Mouse (Mus musculus) thymus, adult 18-20 months (tissue): ENCODE data around the gene Olfr366.
"Not testable (repeated sequence)": the region's sequence is repeated elsewhere in the genome, so short reads cannot be mapped to it uniquely, and the experiment has no call there.

Source experiments
- DNase-seq, 2 experiments: peaks; one replicate each; pipeline ENCODE4 v3.0.0; 2022; ENCODE audit warnings: mixed read lengths in 2 of 2

Gene Olfr366

GRCm38 (mm10) chr2:37211274-37211673 lies at the start of gene Olfr366:
TSS of gene Olfr366 (plus strand) at chr2:37211574.
- DNase-seq: no peak

DNA sequence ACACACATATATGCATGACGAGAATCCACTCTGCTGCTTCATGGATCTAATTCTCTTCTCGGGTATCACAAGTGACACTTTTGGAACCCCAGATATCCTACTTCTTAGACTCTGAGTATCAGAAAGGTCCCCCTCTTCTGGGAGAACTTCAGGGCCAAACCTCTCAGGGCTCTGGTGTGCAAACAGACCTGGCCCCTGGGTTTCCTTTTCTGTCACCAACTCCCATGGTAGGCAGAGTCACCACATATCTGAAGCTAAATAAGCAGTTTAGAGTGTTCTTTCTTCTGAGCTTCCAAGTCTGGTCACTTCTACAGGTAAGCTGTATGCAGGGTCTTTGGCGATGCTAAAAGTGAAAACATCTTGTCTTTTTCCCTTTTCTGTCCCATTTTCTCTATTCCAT lies 23.5 kb upstream of the Olfr366 start, which contains the start of gene Olfr365:
Olfr365 (plus strand) TSS at position 301 of the 400 bp plus-strand sequence.
- DNase-seq: no peak

- not testable (repeated sequence) for DNase-seq
These were observed 50.4 kb downstream of the Olfr366 start for GRCm38 (mm10) chr2:37261781-37262180.
